Mouse (Mus musculus): ENCODE data around the gene Slc1a3.
"Not testable (repeated sequence)": the region's sequence is repeated elsewhere in the genome, so short reads cannot be mapped to it uniquely, and the experiment has no call there.

Gene Slc1a3

GRCm38 (mm10) chr15:8709578-8709977 is 986 bp downstream of the Slc1a3 start:
- in situ Hi-C loops (cut with MboI; ENCODE audit: low sequenced_read_pairs): no loop called here

GRCm38 (mm10) chr15:8706613-8707012 is 4.0 kb downstream of the Slc1a3 start:
- in situ Hi-C loops (cut with MboI; ENCODE audit: low sequenced_read_pairs): no loop called here

- in situ Hi-C loops (cut with MboI; ENCODE audit: low sequenced_read_pairs): no loop called here
Measured at GRCm38 (mm10) chr15:8706178-8706577, 4.4 kb downstream of the Slc1a3 start.

- in situ Hi-C loops (cut with MboI; ENCODE audit: low sequenced_read_pairs): not testable (repeated sequence)
Measured at GRCm38 (mm10) chr15:8705560-8705959, 5.0 kb downstream of the Slc1a3 start.

GRCm38 (mm10) chr15:8697976-8698375 is 12.6 kb downstream of the Slc1a3 start:
- in situ Hi-C loops (cut with MboI; ENCODE audit: low sequenced_read_pairs): no loop called here

GRCm38 (mm10) chr15:8697500-8697899 is 13.1 kb downstream of the Slc1a3 start:
- in situ Hi-C loops (cut with MboI; ENCODE audit: low sequenced_read_pairs): no loop called here

- in situ Hi-C loops (cut with MboI; ENCODE audit: low sequenced_read_pairs): not testable (repeated sequence)
Measured at GRCm38 (mm10) chr15:8690141-8690540, 20.4 kb downstream of the Slc1a3 start.

GRCm38 (mm10) chr15:8686846-8687245 is 23.7 kb downstream of the Slc1a3 start:
- in situ Hi-C loops (cut with MboI; ENCODE audit: low sequenced_read_pairs): no loop called here

- in situ Hi-C loops (cut with MboI; ENCODE audit: low sequenced_read_pairs): no loop called here
Measured at GRCm38 (mm10) chr15:8685506-8685905, 25.1 kb downstream of the Slc1a3 start.

GRCm38 (mm10) chr15:8684263-8684662 is 26.3 kb downstream of the Slc1a3 start:
- in situ Hi-C loops (cut with MboI; ENCODE audit: low sequenced_read_pairs): no loop called here

- in situ Hi-C loops (cut with MboI; ENCODE audit: low sequenced_read_pairs): no loop called here
Measured at GRCm38 (mm10) chr15:8682871-8683270, 27.7 kb downstream of the Slc1a3 start.

GRCm38 (mm10) chr15:8682421-8682820 is 28.1 kb downstream of the Slc1a3 start:
- in situ Hi-C loops (cut with MboI; ENCODE audit: low sequenced_read_pairs): no loop called here

- in situ Hi-C loops (cut with MboI; ENCODE audit: low sequenced_read_pairs): no loop called here
Measured at GRCm38 (mm10) chr15:8681971-8682370, 28.6 kb downstream of the Slc1a3 start.

- in situ Hi-C loops (cut with MboI; ENCODE audit: low sequenced_read_pairs): no loop called here
Measured at GRCm38 (mm10) chr15:8681009-8681408, 29.6 kb downstream of the Slc1a3 start.

- in situ Hi-C loops (cut with MboI; ENCODE audit: low sequenced_read_pairs): no loop called here
Measured at GRCm38 (mm10) chr15:8676959-8677358, 33.6 kb downstream of the Slc1a3 start.

- in situ Hi-C loops (cut with MboI; ENCODE audit: low sequenced_read_pairs): no loop called here
Measured at GRCm38 (mm10) chr15:8676211-8676691, 34.3 kb downstream of the Slc1a3 start.

- in situ Hi-C loops (cut with MboI; ENCODE audit: low sequenced_read_pairs): no loop called here
Measured at GRCm38 (mm10) chr15:8675616-8676015, 34.9 kb downstream of the Slc1a3 start.

- in situ Hi-C loops (cut with MboI; ENCODE audit: low sequenced_read_pairs): no loop called here
Measured at GRCm38 (mm10) chr15:8672532-8672931, 38.0 kb downstream of the Slc1a3 start.

GRCm38 (mm10) chr15:8667849-8668522 is 42.6 kb downstream of the Slc1a3 start:
- in situ Hi-C loops (cut with MboI; ENCODE audit: low sequenced_read_pairs): no loop called here

- in situ Hi-C loops (cut with MboI; ENCODE audit: low sequenced_read_pairs): no loop called here
Measured at GRCm38 (mm10) chr15:8665675-8666350, 44.8 kb downstream of the Slc1a3 start.

GRCm38 (mm10) chr15:8663348-8664099 is 47.0 kb downstream of the Slc1a3 start:
- in situ Hi-C loops (cut with MboI; ENCODE audit: low sequenced_read_pairs): no loop called here

GRCm38 (mm10) chr15:8661856-8662255 is 48.7 kb downstream of the Slc1a3 start:
- in situ Hi-C loops (cut with MboI; ENCODE audit: low sequenced_read_pairs): no loop called here
